Mouse (Mus musculus) thymus, postnatal 25 days (tissue): ENCODE results near the gene Itpr2.

Source experiments
- DNase-seq: peaks from one replicate; pipeline ENCODE4 v3.0.0; 2022

Gene Itpr2

DNA sequence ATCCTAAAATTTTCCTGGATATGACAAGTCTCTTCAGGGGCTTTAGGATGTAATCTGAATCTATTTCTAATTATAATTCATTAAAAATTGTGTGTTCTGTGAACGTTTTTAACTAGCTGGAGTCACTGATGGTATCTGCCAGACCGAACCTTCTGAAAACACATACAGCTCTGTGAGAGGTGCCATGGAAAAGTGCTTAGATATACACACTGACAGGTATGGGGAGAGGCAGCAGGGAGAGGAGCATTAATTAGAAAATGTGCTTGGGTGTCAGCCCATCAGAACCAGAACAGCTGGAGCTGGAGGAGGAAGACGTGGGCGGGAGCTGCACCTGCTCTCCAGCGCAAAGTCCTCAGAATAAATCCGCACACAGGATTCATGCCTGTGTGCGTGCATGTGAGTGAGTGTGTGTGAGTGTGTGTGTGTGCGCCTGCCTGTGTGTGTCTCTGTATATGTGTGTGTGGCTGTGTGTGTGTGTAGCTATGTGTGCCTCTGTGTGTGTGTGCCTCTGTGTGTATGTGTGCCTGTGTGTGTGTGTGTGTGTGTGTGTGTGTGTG lies 199.4 kb downstream of the Itpr2 start:
- DNase-seq, result no peak

DNA sequence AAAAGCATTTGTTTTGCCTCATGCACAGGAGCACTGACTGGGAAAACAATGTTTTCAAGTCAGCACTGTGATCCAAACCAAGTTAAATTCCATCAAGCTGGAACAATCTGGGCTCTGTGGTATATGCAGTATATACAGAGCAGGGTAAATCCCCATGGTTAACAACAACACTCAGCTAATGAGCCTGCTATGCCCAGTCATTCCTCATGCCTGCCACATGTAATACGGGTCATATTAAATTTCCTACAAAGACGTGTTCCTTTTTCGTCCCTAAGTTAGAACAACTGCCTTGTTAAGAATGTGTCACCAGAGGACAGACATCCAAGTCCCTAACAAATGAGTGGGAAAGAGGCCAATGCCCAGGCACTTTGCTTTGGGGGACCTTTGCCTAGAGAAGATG lies 199.9 kb downstream of the Itpr2 start:
- DNase-seq, result no peak

DNA sequence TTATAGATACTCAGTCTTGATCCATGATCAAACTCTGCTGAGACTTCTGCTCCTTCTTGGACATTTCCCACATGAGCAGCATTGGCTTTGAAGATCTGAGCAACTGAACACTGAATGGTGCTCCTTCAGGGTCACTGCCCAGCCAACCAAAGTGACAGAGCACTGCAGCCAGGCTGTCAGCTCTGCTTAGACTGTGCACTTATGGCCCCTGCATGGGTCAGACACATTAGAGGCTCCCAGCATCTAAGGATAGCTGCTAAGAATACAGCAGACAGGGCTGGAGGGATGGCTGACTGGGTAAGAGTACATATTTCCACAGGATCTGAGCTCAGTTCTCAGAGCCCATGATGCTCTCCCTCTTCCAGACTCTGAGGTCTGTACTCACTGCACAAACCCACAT lies 201.1 kb downstream of the Itpr2 start:
- no peak for DNase-seq

DNA sequence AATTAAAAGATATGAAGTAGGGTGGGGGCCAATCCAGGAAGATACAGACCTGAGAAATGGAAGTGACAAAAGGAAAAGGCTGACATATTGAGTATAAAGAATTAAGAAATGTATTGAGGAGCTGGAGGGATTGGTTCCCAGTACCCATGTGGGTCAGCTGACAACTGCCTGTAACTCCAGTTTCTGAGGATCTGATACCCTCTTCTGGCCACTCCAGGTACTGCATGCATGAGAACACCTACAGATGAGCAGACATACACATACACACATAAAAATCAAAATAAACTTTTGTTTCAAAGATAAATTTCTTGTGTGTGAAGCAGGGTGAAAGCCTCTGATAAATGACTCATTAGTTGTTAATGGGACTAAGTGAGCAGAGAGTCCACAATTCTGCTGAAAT lies 203.3 kb downstream of the Itpr2 start:
- DNase-seq, result peak; percentile 35

DNA sequence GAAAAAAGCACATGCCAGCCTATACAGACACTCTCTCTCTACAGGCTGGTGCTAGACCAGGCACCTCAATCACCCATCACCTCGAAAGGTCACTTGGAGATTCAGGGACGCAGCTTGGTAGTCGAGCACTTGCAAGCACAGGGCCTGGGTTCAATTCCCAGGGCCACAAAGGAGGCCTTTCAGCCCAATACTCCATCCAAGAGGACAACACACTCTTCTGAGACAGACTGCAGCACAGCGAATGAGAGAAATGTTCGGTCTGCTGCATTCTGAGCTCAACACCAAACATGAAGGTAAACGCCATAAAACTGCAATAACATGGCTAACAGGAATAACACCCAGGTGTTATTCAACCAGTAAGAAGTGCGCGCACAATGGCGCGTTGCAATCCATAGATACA lies 211.0 kb downstream of the Itpr2 start:
- DNase-seq, result no peak

DNA sequence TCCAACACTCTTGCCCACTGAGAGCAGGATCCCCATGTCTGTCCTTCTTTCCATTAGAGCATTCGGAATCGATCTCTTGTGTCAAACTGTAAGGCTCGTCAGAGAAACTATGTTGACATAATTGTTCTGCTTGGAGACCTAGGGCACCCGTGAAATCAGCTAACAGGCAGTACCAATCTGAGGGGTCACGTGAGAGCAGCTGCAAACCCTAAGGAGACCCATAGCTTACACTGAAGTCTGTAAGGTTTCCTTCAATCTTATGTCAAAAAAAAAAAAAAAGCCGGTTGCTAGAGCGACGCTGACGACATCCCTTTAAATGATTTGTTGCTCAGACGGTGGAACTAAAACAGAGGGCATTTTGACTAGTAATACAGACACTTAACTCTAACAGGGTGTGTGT lies 212.2 kb downstream of the Itpr2 start:
- DNase-seq, result no peak

DNA sequence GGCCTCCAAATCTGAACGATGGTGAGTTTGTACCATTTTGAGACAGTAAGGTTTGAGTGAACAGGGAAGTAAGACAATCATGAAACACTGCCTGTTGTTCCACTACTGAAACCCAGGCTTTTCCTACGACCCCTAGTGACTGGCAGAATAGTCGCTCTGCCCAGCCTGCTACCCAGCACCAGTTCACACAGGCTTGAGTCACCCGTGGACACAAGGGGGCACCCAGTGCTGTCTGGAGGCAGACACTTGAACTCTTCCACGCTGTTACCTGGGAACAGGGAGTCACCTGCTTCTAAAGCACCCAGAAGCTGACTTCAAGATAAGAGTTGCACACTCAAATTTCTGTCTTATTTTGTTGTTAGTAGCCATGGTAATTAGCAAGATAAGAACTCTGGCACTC lies 213.8 kb downstream of the Itpr2 start:
- no peak for DNase-seq

DNA sequence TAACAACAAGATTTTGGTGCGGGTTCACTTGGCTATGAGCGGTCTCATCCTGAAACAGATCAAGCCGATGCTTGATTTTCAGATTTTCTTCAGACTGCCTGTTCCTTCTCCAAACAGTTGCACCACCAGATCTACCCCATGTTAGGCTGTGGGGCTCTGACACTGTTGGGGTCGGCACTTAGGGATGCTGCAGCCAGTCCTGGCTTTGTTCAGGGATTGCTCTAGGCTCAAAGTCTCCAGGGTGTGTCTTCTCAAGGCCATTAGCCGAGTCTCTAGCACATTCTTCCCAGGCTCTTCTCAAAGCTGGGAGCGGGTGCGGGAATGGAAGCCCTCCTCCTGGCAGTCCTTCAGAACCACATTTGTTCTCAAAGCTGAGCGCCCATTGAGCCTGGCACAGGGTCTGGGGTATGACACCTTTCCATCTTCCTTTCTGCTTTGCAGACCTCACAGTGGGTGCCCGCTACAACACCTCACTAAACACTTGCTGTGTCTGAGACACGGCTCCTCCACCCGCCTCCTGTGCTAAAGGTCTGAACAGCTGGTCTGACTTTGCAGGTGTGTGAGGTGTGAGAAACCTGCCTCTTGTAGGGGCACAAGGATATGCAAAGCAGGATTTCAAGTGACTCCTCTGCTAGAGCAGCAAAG lies 217.0 kb downstream of the Itpr2 start:
- DNase-seq, result no peak

DNA sequence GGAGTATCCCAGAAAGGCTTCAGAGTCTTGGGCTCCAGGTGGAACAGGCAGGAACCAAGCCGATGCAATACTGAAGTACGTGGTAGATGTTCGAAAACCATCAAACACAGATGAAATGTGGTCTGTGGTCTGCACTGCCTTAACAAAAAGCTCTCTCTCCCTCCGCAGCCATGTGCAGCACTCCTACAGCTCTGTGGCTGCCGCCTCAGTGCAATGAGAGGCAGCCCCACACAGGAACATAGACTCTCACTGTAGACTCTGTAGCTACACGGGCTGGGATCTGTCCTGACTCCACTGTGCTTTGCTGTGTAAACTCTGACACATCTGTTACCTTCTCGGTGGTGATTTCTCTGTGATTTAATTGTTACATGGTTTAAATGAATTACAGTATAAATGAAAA lies 218.0 kb downstream of the Itpr2 start:
- DNase-seq, result peak; percentile 42

DNA sequence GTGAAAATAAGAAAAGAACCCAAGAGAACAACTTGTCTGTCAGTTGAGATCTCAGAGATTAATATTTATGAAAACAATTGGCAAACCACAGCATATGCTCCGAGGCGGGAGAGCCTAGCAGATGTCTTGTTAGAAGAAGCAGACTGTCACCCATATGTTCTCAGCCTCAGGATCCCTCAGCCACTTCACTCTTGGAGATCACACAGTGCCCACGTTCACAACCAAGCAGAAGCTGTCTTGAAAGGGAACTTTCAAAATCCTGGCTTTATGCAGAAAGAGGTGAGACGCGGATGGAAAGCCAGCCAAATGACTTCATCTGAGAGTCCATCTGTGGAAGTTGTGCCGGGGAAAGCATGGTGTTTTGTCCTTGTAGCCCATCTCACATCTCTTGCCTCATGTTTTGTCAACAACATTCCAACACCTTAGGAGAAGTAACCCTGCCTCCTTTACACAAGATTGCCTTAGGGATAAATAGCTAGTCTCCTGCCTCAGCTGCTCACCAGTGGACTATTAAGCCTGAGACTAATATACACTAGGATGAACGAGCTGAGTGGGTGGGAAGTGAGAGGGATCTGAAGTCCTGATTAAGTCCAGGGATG lies 219.9 kb downstream of the Itpr2 start:
- DNase-seq, result no peak

DNA sequence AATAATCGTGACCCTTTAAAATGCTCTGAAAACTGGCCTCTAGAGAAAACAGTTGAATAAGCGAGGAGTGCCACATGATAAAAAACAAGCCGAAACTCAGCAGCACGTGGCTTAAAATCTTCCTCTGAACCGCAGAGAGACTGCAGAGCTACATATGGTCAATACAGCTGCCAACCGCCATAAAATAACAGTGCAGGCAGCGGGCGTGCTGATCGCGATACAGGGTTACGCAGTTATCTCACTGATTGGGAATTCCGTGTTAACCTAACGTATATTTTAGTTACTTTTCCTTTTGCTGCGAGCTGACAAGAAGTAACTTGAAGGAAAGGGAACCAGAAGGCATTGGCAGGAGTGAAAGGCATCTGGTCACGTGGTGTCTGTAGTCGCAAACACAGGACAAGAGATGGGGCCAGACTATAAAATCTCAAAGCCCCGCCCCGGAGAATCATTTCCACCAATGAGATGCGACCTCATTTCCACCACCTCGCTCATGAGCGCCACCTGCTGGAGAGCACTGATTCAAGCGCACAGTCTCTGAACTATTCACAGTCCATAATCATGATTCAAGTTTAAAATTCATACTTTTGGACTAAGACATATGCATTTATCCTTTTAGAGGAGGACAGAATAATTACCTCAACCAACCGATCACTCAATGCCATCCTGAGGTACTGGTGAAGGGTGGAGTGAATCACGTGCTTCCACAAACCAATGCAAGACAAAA lies 220.7 kb downstream of the Itpr2 start:
- peak; percentile 39 for DNase-seq

DNA sequence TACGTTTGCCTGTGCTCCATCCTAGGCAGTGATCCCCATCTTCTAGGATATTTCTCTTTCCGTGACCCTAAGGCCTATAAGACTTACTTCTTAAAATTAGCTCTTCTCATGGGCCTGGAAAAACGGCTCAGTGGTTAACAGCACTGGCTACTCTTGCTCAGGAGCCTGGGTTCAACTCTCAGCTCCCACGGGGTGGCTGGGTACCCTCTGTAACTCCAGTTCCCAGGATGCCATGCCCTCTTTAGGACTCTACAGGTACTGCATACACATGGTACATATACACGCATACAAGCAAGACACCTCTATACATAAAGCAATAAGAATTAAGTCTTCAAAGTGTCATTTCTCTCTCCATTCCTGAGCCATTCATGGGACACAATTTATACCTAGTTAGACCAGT lies 228.8 kb downstream of the Itpr2 start:
- DNase-seq, result no peak

DNA sequence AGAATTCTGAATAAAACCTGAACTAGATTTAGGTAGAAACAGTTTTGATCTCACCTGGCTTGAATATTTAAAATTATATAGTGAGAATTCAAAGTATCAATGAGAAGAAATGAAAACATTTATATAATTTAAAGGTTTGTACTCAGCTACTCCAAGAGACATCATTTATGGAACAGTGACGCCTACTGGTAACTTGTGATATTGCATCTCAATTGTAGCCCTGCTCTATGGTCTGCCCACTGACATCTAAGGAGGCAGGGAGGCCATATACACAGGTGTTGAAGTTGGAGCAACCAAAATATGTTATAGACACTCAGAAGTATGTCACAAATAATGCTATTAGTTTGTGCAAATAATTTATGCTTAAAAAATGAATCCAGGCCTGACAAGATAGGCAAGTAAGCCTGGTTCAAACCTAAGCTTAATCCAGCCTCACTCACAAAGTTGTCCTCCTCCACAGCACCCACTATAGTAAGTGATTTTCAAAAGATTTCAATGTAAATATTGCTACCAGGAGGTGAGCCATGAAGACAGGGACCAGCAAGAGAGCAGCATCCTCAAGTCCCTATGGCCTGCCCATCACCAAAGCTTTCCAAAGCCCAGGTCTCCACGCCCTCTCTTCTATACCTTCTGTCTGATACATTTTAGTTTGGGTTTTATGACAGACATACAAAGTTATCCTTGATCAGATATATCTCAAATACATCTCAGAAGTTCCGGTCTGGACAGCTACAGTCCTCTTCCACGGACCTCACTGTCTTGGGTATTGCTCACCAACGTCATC lies 229.6 kb downstream of the Itpr2 start:
- DNase-seq, result peak; percentile 60

DNA sequence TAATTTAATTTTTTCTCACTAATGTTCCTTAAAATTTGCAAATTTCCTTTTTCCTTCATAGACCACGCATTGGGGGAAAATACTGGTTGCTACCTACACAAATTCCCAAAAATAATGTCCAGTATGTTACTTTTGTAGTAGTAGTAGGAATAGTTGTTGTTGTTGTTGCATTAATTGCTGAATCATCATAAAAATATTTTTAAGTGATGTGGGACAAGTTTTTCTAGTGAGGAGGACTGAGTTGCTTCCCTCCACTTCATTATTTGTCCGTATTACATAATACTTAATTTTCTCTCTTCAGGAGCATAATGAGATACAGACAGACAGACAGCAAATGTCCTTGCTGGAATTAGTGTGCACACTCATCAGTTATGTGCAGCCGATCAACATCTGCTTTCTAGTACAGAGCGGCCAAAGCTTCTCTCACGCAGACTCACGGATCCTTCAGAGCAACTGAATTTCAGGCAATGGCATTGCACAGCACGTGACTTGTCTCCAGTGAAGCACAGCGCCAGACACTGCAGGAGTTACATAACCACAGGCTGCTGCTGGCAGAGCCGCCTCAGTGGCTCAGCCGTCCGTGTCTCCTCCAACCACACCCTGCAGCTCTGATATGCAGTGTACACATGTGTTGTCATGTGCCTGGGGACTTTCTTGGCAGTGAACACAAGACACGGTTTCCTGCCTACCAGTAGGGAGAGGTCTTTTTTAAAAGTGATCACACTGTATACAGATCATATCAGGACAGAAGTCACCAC lies 231.1 kb downstream of the Itpr2 start:
- peak; percentile 63 for DNase-seq

DNA sequence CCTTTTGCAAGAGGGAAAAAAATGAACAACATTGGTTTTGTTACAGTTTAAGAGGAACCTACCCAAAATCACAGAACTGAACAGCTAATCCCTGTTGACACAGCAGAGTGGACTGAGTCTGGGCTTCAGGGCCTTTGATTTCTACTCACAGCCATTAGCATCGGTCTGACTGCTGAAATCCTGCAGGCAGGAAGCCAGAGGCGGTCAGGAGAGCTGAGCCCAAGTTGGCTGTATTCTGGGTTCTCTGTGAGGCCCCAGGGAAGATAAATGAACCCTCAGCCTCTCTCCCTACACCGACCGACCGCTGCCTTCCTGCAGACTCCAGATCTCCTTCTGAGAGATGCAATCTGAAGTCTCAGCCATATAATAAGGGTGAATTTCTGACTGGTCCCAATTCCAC lies 231.9 kb downstream of the Itpr2 start:
- DNase-seq, result no peak

DNA sequence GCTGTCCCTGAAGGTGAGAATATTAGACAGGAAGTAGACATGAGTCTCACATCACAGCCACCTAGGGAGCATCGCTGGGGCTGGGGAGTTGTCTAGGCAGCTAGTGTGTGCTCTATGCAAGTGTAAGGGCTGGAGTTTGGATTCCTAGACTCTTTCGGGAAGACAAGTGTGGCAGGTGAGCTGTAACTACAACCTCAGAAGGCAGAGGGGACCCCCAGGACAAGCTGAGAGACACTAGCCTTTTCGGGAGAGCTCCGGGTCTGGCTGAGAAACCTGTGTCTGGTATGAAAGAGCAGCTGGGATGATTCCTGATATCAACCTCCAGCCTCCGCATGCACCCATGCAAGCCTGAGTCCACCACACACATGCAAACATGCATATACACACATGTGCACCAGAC lies 232.7 kb downstream of the Itpr2 start:
- no peak for DNase-seq

DNA sequence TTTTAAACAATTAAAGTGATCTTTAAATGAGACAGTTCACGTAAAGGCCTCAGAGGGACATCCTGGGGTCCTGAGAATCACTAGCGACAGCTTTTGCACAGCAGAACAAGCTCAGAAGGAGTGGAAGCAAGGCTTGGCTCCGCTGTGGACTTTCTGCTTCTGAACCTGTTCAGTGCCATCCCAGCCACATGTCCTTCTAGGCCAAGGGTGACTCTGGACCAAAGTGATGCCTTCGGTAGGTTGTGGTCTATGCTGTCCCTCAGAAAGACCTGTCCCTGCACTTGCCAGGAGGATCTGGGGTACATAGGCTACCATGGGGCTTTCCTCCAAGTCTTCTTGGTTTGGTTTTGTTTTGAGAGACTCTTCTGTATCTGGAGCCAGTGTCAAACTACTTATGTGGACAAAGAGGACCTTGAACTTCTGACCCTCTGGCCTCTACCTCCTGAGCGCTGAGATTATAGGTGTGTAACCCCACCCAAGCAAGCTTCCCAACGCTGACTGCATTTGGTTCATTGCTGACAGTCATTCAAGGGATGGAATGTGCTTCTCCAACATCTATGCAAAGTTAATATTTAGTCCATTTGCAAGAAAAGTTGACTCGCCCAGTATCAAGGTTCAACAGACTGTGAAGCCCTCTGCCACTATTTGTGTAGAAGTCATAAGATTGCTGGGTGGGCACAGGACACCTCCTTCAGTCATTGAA lies 241.2 kb downstream of the Itpr2 start:
- DNase-seq, result no peak

DNA sequence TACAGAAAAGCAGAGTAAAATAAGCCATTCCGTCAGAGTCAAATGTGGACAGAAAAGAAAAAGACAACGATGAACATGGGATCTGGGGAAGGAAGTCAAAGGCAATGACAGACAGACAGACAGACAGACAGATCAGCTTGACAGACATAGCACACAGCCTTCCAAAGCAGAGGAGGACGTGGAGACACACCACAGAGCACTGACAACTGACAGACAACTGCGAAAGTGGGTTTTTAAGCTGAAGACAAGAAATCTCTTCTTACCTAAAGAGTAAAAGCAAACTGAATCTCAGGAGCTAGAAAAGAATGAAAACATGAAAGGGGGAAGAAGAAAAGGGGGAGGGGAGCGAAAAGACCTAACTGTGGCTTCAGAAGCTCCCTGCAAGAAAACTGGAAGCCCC lies 243.3 kb downstream of the Itpr2 start:
- DNase-seq, result no peak

DNA sequence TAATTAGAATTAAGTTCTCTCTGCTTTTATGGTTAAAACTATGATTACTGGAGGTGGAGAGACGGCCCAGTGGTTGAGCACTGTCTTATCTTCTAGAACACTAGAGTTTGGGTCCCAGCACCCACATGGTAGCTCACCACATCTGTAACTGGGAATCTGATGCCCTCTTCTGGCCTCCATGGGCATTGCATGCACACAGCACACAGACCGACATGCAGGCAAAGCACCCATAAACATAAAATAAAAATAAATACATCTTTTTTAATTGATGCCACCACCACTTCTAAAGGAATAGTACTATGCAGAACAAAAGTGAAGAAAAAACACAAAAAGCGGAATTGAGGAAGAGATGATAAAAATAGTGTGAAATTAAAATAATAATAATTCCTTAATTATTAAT lies 243.8 kb downstream of the Itpr2 start:
- DNase-seq, result no peak

DNA sequence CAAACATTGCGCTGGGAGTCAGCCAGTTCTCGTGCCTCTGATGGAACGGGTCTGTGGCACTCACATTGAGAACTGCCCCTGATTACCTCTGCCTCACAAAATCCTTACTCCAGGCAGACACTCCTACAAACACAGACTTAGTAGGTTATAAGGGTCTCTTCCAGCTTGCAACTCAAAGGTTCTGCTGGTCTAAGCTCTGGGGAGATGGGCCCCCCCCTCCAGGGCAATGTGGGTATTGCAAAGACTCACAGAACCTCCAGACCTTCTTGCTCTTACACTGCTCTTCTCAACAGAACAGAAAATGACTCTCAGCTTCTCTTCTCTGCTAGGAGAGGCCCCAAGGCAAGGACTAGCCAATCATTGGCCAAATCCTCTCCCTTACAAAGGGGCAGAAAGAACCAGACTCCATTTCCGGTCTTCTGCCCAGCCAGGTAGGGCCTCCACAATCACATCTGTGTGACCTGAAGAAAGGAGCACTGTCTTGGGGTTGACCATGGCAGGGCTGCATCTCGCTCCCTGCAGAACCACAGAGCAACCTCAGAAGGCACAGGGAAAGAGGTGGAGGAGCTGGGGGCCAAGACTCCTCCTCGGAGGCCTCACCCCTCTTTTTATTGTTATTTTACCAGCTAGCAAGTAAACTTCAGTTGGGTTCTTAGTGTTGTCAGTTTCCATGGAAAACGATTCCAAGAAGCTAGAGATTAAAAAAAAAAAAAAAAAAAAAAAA lies 244.9 kb downstream of the Itpr2 start:
- DNase-seq, result no peak

DNA sequence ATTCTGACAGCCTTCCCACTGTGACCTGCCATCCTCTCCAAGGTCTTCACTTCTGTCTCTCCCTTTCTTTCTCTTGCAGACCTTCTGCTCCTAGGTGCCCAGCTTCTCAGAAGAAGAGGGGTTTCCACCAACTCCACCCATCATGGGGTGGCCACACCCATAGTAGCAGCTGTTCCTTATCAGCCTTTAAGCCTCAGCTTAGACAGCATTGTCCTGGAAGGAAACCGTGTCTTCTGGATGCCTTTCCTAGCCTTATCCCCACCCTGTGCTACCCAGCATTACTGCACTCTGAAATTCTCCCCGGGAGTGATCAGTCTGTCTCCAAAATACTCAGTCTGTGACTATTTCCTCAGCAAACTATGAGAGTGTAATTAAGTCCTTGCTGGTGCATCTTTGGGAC lies 245.6 kb downstream of the Itpr2 start:
- no peak for DNase-seq
